ENCODE assay signal across 10 mouse cellular contexts in the genomic region with DNA sequence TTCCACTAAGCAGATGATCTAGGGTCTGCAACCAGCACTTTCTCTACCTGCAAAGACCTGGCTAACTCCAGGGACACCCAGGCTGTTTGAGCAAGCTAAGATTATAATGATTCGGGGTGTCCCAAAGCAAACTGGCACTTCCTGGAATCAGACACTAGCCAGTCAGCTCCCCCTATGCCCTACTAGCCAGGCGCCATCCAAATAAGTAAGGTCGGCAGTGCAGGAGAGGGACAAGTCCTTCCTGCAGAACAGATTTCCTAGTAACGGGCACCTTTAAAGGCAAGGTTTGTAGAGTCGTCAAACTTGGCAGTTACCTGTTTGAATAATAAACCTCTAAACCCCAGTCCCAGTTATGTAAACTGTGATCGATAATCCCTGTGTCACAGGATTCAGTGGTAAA. TPM values are rescaled to one million over a fixed set of nuclear protein-coding genes. Genes with fewer than 3 reads are reported as not detected.
DNase-seq lines count a peak whose midpoint lies in the region; ATAC-seq and TF ChIP-seq lines count a peak whose summit lies in the region.
"Had no signal": no experiment of that assay in that cellular context is flagged by ENCODE, and none has a peak within 500 bp of the region (broad histone marks: within the 10 kb centered on the region; RNA-seq: fewer than 3 reads in every experiment).

No protein-coding gene starts in this region.

- H3K9me3 ChIP-seq in heart, embryonic 10.5 days = no peaks in the 10 kb centered on the region
- no peaks in the 10 kb centered on the region for H3K9me3 ChIP-seq in liver, postnatal 0 days (ENCODE audit: low read length)
- H3K9me3 ChIP-seq in forebrain, postnatal 0 days (ENCODE audit: low read length) = no peaks in the 10 kb centered on the region
- no peaks in the 10 kb centered on the region for H3K9me3 ChIP-seq in midbrain, postnatal 0 days (ENCODE audit: low read length)
- H3K9me3 ChIP-seq: lung, embryonic 15.5 days had no signal

- H3K9ac ChIP-seq in liver, postnatal 0 days (replicated peaks) = no peak overlapping the region
- 0 out of 2 replicates have a peak overlapping the region, but pooled peaks have one; percentile 39 for H3K9ac ChIP-seq in forebrain, postnatal 0 days
- no peak overlapping the region for H3K9ac ChIP-seq in midbrain, postnatal 0 days (replicated peaks; ENCODE audit: low read length, poor library complexity, severe bottlenecking)
- H3K9ac ChIP-seq: lung, embryonic 15.5 days had no signal

- ATAC-seq in liver, postnatal 0 days = peak; percentile 35; the same call in 1 of the 2 replicates
- ATAC-seq in forebrain, postnatal 0 days = no peak
- ATAC-seq in midbrain, postnatal 0 days (ENCODE audit: low FRiP score) = no peak

- H3K4me1 ChIP-seq in heart, embryonic 10.5 days = peaks cover 28% of the 10 kb centered on the region
- H3K4me1 ChIP-seq in liver, postnatal 0 days (ENCODE audit: insufficient read depth) = peaks cover 5% of the 10 kb centered on the region; the same call in 1 of the 2 replicates
- peaks cover 7% of the 10 kb centered on the region; the same call in 1 of the 2 replicates for H3K4me1 ChIP-seq in forebrain, postnatal 0 days (ENCODE audit: insufficient read depth)
- H3K4me1 ChIP-seq in midbrain, postnatal 0 days (ENCODE audit: insufficient read depth, low read length) = peaks cover 11% of the 10 kb centered on the region; the same call in 1 of the 2 replicates

- peaks cover 4% of the 10 kb centered on the region; the same call in 1 of the 2 replicates for H3K36me3 ChIP-seq in heart, embryonic 10.5 days
- no peaks in the 10 kb centered on the region for H3K36me3 ChIP-seq in liver, postnatal 0 days (replicated peaks; ENCODE audit: insufficient read depth, low read length)
- no peaks in the 10 kb centered on the region for H3K36me3 ChIP-seq in forebrain, postnatal 0 days (ENCODE audit: insufficient read depth)
- no peaks in the 10 kb centered on the region for H3K36me3 ChIP-seq in midbrain, postnatal 0 days (ENCODE audit: insufficient read depth, low read length)
- H3K36me3 ChIP-seq: lung, embryonic 15.5 days had no signal

- TF ChIP-seq EP300 in liver, postnatal 0 days (IDR thresholded peaks at IDR 0.05; ENCODE audit: low read depth) = no peak

- peak overlapping the region; percentile 88 for H3K27ac ChIP-seq in heart, embryonic 10.5 days
- H3K27ac ChIP-seq in liver, postnatal 0 days (ENCODE audit: low read depth) = no peak overlapping the region
- peak overlapping the region; percentile 79 for H3K27ac ChIP-seq in forebrain, postnatal 0 days (ENCODE audit: low read depth, low read length)
- H3K27ac ChIP-seq in midbrain, postnatal 0 days (ENCODE audit: low read depth, low read length) = peak overlapping the region; percentile 87

- H3K4me2 ChIP-seq in liver, postnatal 0 days (ENCODE audit: low read depth, low read length) = peak overlapping the region; percentile 26
- no peak overlapping the region for H3K4me2 ChIP-seq in forebrain, postnatal 0 days (ENCODE audit: low read depth)
- H3K4me2 ChIP-seq in midbrain, postnatal 0 days (ENCODE audit: low read depth, low read length, poor library complexity, severe bottlenecking) = no peak overlapping the region
- H3K4me2 ChIP-seq: lung, embryonic 15.5 days had no signal

- no peak for TF ChIP-seq CTCF in liver, postnatal 0 days (IDR thresholded peaks at IDR 0.05; ENCODE audit: low read depth)
- no peak for TF ChIP-seq CTCF in forebrain, postnatal 0 days (IDR thresholded peaks at IDR 0.05; ENCODE audit: low read depth)
- no peak for TF ChIP-seq CTCF in midbrain, postnatal 0 days (IDR thresholded peaks at IDR 0.05)

- peak overlapping the region; percentile 22 for H3K4me3 ChIP-seq in heart, embryonic 10.5 days
- no peak overlapping the region for H3K4me3 ChIP-seq in liver, postnatal 0 days (ENCODE audit: low read depth, low read length)
- H3K4me3 ChIP-seq in forebrain, postnatal 0 days (ENCODE audit: low read depth, low read length) = no peak overlapping the region
- no peak overlapping the region for H3K4me3 ChIP-seq in midbrain, postnatal 0 days (ENCODE audit: low read depth, low read length)
- H3K4me3 ChIP-seq: lung, embryonic 15.5 days had no signal

- H3K27me3 ChIP-seq in heart, embryonic 10.5 days (ENCODE audit: insufficient read depth, poor library complexity, severe bottlenecking) = no peaks in the 10 kb centered on the region
- H3K27me3 ChIP-seq in liver, postnatal 0 days (ENCODE audit: insufficient read depth, low read length) = no peaks in the 10 kb centered on the region
- H3K27me3 ChIP-seq in forebrain, postnatal 0 days (ENCODE audit: insufficient read depth, low read length) = no peaks in the 10 kb centered on the region
- H3K27me3 ChIP-seq in midbrain, postnatal 0 days (ENCODE audit: insufficient read depth, low read length) = no peaks in the 10 kb centered on the region
- H3K27me3 ChIP-seq: lung, embryonic 15.5 days had no signal

- 69% methylated on average over 6 of the region's 6 CpGs for WGBS in heart, embryonic 10.5 days
- 57% methylated on average over 6 of the region's 6 CpGs for WGBS in liver, postnatal 0 days (ENCODE audit: insufficient replicate concordance)
- WGBS in forebrain, postnatal 0 days = 78% methylated on average over 6 of the region's 6 CpGs
- WGBS in midbrain, postnatal 0 days = 65% methylated on average over 6 of the region's 6 CpGs

- no peak for DNase-seq in heart, embryonic 10.5 days (ENCODE audit: low spot score)
- DNase-seq in heart, postnatal 4 days = no peak
- no peak for DNase-seq in liver, postnatal 0 days
- DNase-seq in liver = no peak
- no peak for DNase-seq in forebrain, postnatal 0 days
- no peak for DNase-seq in midbrain, postnatal 0 days (ENCODE audit: low spot score)
- DNase-seq in right cerebral cortex, postnatal 14 days = no peak
- DNase-seq in layer of hippocampus, adult 8-10 months (ENCODE audit: low spot score in 2 of 2) = no peak
- DNase-seq: gastrocnemius, postnatal 10 days had no signal

RNA-seq across cellular contexts. Expression of a gene that starts 31.2 kb away (rescaled TPM):
- polyA plus RNA-seq in heart, embryonic 10.5 days (2016; fragmentation: Nextera tagmentation; extraction: Ambion mirVana) = 0.25 TPM in 1 of 2 replicates, not detected in the other
- total RNA-seq in heart, postnatal 4 days (2021) = 1 to 10 TPM; 1.3 to 2.4 TPM
- 0.05 TPM in 1 of 2 replicates, not detected in the other for polyA plus RNA-seq in liver, postnatal 0 days (2015; fragmentation: Nextera tagmentation; extraction: Ambion mirVana)
- 18.1 and 19.7 TPM in 2 replicates for total RNA-seq in forebrain, postnatal 0 days (2014; rRNA removed)
- polyA plus RNA-seq in forebrain, postnatal 0 days (2015; fragmentation: Nextera tagmentation; extraction: Ambion mirVana) = 0.77 and 0.86 TPM in 2 replicates
- 16.6 and 20.2 TPM in 2 replicates for total RNA-seq in midbrain, postnatal 0 days (2014; rRNA removed)
- polyA plus RNA-seq in midbrain, postnatal 0 days (2015; fragmentation: Nextera tagmentation; extraction: Ambion mirVana) = 0.42 and 0.89 TPM in 2 replicates
- 1 to 10 TPM; 1.6 to 2.6 (median 1.9) TPM for total RNA-seq in layer of hippocampus, adult 8-10 months (2022)

RNA-seq across cellular contexts. Expression of a gene that starts 54.6 kb away (rescaled TPM):
- polyA plus RNA-seq in heart, embryonic 10.5 days (2016; fragmentation: Nextera tagmentation; extraction: Ambion mirVana) = 61.5 and 79.9 TPM in 2 replicates
- total RNA-seq in heart, postnatal 4 days (2021) = 10 to 100 TPM; 25.1 to 30.1 TPM
- 20.7 and 22.4 TPM in 2 replicates for polyA plus RNA-seq in liver, postnatal 0 days (2015; fragmentation: Nextera tagmentation; extraction: Ambion mirVana)
- total RNA-seq in forebrain, postnatal 0 days (2014; rRNA removed) = 22.2 and 23.2 TPM in 2 replicates
- polyA plus RNA-seq in forebrain, postnatal 0 days (2015; fragmentation: Nextera tagmentation; extraction: Ambion mirVana) = 26.9 and 30.4 TPM in 2 replicates
- 23.5 and 23.7 TPM in 2 replicates for total RNA-seq in midbrain, postnatal 0 days (2014; rRNA removed)
- polyA plus RNA-seq in midbrain, postnatal 0 days (2015; fragmentation: Nextera tagmentation; extraction: Ambion mirVana) = 27.4 and 28.0 TPM in 2 replicates
- 10 to 100 TPM; 41.0 to 44.7 (median 43.9) TPM for total RNA-seq in layer of hippocampus, adult 8-10 months (2022)
